Mouse (Mus musculus): ENCODE measurements around the gene Syt13. TPM values are rescaled to one million over a fixed set of nuclear protein-coding genes. Genes with fewer than 3 reads are reported as not detected.

The Syt13 gene
- polyA plus RNA-seq, 1 experiment from 2014 or later: 8.9 TPM

DNA sequence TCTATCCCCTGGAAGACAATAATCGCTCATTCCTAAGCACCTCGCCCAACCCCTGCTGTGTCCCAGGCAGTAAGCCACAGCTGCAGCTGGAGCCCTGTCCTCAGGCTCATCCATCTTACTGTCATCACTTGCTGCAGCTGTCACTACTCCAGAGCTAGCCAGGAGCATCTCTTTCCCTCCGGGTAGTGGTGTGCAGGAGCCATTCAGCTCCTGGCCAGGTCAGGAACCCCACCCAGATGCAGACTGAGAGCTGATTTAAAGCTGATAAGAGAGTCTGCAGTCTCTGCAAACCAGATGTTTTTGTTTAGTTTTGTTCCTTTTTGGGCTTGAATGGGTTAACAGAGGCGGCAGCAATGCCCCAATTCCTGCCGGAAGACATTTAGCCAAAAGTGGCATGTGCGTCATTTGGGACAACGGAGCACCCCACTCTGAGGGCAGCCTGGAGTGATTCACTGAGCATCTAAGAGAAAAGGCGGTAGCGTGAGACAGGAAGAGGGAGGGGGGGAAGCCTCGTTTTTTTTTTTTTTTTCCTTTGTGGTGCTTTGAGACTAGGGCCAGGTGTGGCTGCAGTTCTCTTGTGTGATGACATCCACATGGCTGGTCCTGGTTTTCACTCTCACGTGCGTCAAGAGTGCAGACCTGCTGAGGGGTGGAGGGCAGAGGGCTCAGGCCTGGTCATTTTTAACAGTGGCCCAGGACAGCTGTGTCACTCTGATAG, 33.2 kb downstream of the Syt13 start:
- 1% methylated on average over 12 of the region's 12 CpGs for WGBS
- peak; percentile 78 for ATAC-seq (ENCODE audit: low FRiP score, low read depth)
- Histone ChIP-seq H3K9me3 (no peaks in the 10 kb centered on the region), H3K4me1 (peaks cover 19% of the 10 kb centered on the region), H3K4me3 (no peak overlapping the region), H3K4me2 (replicated peaks) (peak overlapping the region; percentile 42), H3K36me3 (no peaks in the 10 kb centered on the region), H3K27me3 (peaks cover 15% of the 10 kb centered on the region), H3K9ac (no peak overlapping the region), H3K27ac (no peak overlapping the region; the same call in 1 of the 2 replicates)

DNA sequence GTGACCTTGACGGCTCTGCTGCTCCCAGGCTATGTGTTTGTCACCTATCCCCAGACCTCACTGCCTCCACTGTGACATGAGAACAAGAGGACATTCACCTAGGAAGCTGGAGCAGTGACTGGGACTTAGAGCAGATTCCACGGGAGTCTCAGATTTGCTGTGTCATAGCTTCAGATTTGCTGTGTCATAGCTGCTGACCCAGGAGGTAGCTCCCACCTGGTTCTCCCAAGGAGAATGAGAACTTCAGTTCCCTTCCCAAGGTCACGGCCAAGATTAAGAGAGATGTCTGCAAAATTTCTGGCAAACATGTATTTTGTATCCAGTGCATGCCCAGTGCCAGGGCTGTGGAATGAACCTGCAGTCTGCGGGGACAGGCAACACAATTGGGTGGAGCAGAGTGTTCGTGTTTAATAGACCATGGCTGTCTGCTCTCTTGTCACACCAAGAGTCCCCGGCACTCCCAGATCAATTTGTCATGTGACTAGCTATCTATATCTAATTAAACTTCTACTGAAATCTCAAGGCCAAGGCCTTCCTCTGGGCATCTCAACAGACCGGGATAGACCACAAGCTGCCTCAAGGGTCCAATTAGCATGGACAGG, 33.9 kb downstream of the Syt13 start:
- no peak overlapping the region for H3K9ac ChIP-seq
- H3K9me3 ChIP-seq: no peaks in the 10 kb centered on the region
- WGBS: 51% methylated on average over 7 of the region's 7 CpGs
- ATAC-seq (ENCODE audit: low FRiP score, low read depth): no peak
- H3K4me1 ChIP-seq: peaks cover 19% of the 10 kb centered on the region
- H3K27ac ChIP-seq: no peak overlapping the region
- H3K36me3 ChIP-seq: no peaks in the 10 kb centered on the region
- H3K4me2 ChIP-seq (replicated peaks): no peak overlapping the region
- no peak overlapping the region for H3K4me3 ChIP-seq
- peaks cover 15% of the 10 kb centered on the region for H3K27me3 ChIP-seq

- Histone ChIP-seq H3K9me3 (no peaks in the 10 kb centered on the region), H3K27me3 (peaks cover 15% of the 10 kb centered on the region)
- WGBS: 35% methylated on average over 1 of the region's 1 CpGs
These were observed 34.6 kb downstream of the Syt13 start for GRCm38 (mm10) chr2:92949518-92949917.

DNA sequence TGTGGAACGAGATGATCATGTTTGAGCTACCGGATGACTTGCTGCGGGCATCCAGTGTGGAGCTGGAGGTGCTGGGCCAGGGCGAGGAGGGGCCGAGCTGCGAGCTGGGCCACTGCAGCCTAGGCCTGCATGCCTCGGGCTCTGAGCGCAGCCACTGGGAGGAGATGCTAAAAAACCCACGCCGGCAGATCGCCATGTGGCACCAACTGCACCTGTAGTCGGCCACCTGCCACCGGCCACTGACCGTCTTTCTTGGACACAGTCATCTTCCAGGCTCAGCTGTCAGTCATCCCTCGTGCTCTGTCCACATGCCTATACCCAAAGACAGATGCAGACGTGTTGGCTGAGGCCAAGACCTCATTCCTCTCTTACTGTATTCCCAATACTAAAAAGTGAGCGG, 38.6 kb downstream of the Syt13 start:
- Histone ChIP-seq H3K9me3 (peaks cover 7% of the 10 kb centered on the region; the same call in 1 of the 2 replicates), H3K9ac (no peak overlapping the region), H3K27me3 (0 out of 2 replicates have a peak, but pooled peaks cover 5% of the 10 kb centered on the region), H3K4me1 (peaks cover 7% of the 10 kb centered on the region), H3K4me3 (no peak overlapping the region), H3K36me3 (no peaks in the 10 kb centered on the region), H3K27ac (no peak overlapping the region), H3K4me2 (replicated peaks) (no peak overlapping the region)
- no peak for ATAC-seq (ENCODE audit: low FRiP score, low read depth)
- 89% methylated on average over 17 of the region's 17 CpGs for WGBS

More at GRCm38 (mm10) chr2:92949518-92949917, 34.6 kb downstream of the Syt13 start:
- Histone ChIP-seq H3K36me3 (no peaks in the 10 kb centered on the region), H3K4me1 (peaks cover 19% of the 10 kb centered on the region), H3K9ac (no peak overlapping the region), H3K27ac (no peak overlapping the region), H3K4me2 (replicated peaks) (no peak overlapping the region), H3K4me3 (no peak overlapping the region)
- ATAC-seq (ENCODE audit: low FRiP score, low read depth): no peak

- no peak overlapping the region for H3K27ac ChIP-seq
- peaks cover 7% of the 10 kb centered on the region; the same call in 1 of the 2 replicates for H3K9me3 ChIP-seq
- no peaks in the 10 kb centered on the region for H3K36me3 ChIP-seq
- no peaks in the 10 kb centered on the region for H3K4me1 ChIP-seq
- H3K27me3 ChIP-seq: 0 out of 2 replicates have a peak, but pooled peaks cover 5% of the 10 kb centered on the region
- WGBS: 41% methylated on average over 11 of the region's 11 CpGs
- ATAC-seq (ENCODE audit: low FRiP score, low read depth): no peak
- H3K4me2 ChIP-seq (replicated peaks): no peak overlapping the region
- no peak overlapping the region for H3K9ac ChIP-seq
- no peak overlapping the region for H3K4me3 ChIP-seq
These were observed 39.7 kb downstream of the Syt13 start for GRCm38 (mm10) chr2:92954404-92955114.

- Histone ChIP-seq H3K4me1 (no peaks in the 10 kb centered on the region), H3K9ac (no peak overlapping the region), H3K36me3 (no peaks in the 10 kb centered on the region), H3K9me3 (peaks cover 7% of the 10 kb centered on the region; the same call in 1 of the 2 replicates), H3K27me3 (0 out of 2 replicates have a peak, but pooled peaks cover 5% of the 10 kb centered on the region), H3K27ac (no peak overlapping the region), H3K4me2 (replicated peaks) (no peak overlapping the region), H3K4me3 (no peak overlapping the region)
- ATAC-seq (ENCODE audit: low FRiP score, low read depth): no peak
- 87% methylated on average over 2 of the region's 2 CpGs for WGBS
These were observed 42.0 kb downstream of the Syt13 start for GRCm38 (mm10) chr2:92956943-92957342.

DNA sequence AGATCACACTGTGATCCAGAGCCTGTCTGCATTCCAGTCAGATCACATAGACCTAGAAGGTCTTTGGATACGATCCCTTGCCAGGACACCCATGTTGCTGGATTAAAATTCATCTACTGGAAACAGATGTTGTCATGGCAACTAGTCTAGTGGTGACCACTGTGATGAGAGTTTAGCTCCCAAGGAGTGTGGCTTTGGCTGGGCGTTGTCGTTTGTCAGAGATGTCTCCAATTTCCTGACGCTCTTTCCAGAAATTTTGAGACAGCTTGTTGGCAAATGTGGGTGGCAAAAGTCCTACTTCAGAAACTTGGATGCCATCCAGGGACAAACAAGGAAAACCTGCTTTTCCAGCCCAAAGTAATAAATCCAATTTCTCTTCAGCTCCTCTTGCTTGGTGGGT, 43.7 kb downstream of the Syt13 start:
- no peaks in the 10 kb centered on the region for H3K4me1 ChIP-seq
- 0 out of 2 replicates have a peak, but pooled peaks cover 5% of the 10 kb centered on the region for H3K27me3 ChIP-seq
- ATAC-seq (ENCODE audit: low FRiP score, low read depth): no peak
- no peak overlapping the region for H3K4me2 ChIP-seq (replicated peaks)
- H3K9ac ChIP-seq: no peak overlapping the region
- H3K4me3 ChIP-seq: no peak overlapping the region
- H3K27ac ChIP-seq: no peak overlapping the region
- H3K36me3 ChIP-seq: no peaks in the 10 kb centered on the region
- peaks cover 7% of the 10 kb centered on the region; the same call in 1 of the 2 replicates for H3K9me3 ChIP-seq
- WGBS: 76% methylated on average over 4 of the region's 4 CpGs

GRCm38 (mm10) chr2:92964345-92964744, 49.4 kb downstream of the Syt13 start:
- Histone ChIP-seq H3K27me3 (no peaks in the 10 kb centered on the region), H3K9ac (no peak overlapping the region), H3K4me1 (peaks cover 19% of the 10 kb centered on the region), H3K27ac (no peak overlapping the region), H3K4me3 (no peak overlapping the region), H3K36me3 (peaks cover 14% of the 10 kb centered on the region; the same call in 1 of the 2 replicates), H3K9me3 (no peaks in the 10 kb centered on the region), H3K4me2 (replicated peaks) (no peak overlapping the region)
- 95% methylated on average over 1 of the region's 1 CpGs for WGBS
- no peak for ATAC-seq (ENCODE audit: low FRiP score, low read depth)

DNA sequence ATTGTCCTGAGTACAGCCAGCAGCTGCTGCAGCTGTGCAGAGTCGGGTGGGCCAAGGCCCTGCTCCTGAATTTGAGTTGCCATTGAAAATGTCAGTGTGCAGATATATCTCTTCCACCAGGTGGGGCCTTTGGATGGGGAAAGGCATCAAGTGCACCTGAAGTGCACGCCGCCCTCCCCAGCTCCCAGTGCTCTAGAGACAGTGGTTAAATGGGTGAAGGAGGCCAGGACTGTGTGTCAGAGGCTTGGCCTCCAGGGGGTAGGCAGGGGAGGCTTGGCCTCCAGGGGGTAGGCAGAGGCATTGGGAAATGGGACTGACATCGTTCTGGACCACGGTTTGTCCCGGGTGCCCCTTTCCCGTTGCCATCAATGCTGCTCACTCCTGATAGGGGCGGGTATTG, 51.4 kb downstream of the Syt13 start:
- no peak for ATAC-seq (ENCODE audit: low FRiP score, low read depth)
- Histone ChIP-seq H3K27me3 (no peaks in the 10 kb centered on the region), H3K4me1 (peaks cover 19% of the 10 kb centered on the region), H3K36me3 (peaks cover 30% of the 10 kb centered on the region), H3K9me3 (no peaks in the 10 kb centered on the region), H3K4me3 (no peak overlapping the region), H3K9ac (no peak overlapping the region), H3K4me2 (replicated peaks) (no peak overlapping the region), H3K27ac (no peak overlapping the region)
- WGBS: 53% methylated on average over 8 of the region's 8 CpGs

- WGBS: 25% methylated on average over 10 of the region's 10 CpGs
- peak; percentile 28; the same call in 1 of the 2 replicates for ATAC-seq (ENCODE audit: low FRiP score, low read depth)
- H3K27ac ChIP-seq: 0 out of 2 replicates have a peak overlapping the region, but pooled peaks have one; percentile 15
These were observed 52.3 kb downstream of the Syt13 start for GRCm38 (mm10) chr2:92967032-92967838.

DNA sequence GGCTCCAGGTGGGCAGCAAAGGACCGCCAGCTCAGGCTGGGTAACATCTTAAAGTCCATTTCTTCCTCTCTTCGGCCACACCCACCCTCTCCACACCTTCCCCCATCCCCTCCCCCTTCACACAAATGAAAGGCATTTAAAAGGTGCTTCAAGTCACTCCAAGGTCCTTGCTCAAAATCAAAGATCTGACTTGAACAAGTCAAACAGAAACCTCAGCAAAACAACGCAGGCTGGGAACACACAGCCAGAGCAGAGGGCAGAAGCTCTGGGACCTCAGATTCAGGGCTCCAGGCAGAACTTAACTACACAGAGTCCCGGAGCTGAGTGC, 52.9 kb downstream of the Syt13 start:
- 0 out of 2 replicates have a peak overlapping the region, but pooled peaks have one; percentile 15 for H3K27ac ChIP-seq
- no peak for ATAC-seq (ENCODE audit: low FRiP score, low read depth)
- no peaks in the 10 kb centered on the region for H3K9me3 ChIP-seq
- no peak overlapping the region for H3K4me3 ChIP-seq
- no peaks in the 10 kb centered on the region for H3K27me3 ChIP-seq
- H3K9ac ChIP-seq: no peak overlapping the region
- H3K36me3 ChIP-seq: peaks cover 45% of the 10 kb centered on the region
- no peak overlapping the region for H3K4me2 ChIP-seq (replicated peaks)
- H3K4me1 ChIP-seq: peaks cover 19% of the 10 kb centered on the region
- 30% methylated on average over 4 of the region's 4 CpGs for WGBS

More at GRCm38 (mm10) chr2:92967032-92967838, 52.3 kb downstream of the Syt13 start:
- no peak overlapping the region for H3K4me3 ChIP-seq
- peaks cover 39% of the 10 kb centered on the region for H3K36me3 ChIP-seq
- peaks cover 19% of the 10 kb centered on the region for H3K4me1 ChIP-seq
- H3K4me2 ChIP-seq (replicated peaks): 0 out of 2 replicates have a peak overlapping the region, but pooled peaks have one; percentile 4
- H3K9me3 ChIP-seq: no peaks in the 10 kb centered on the region
- no peaks in the 10 kb centered on the region for H3K27me3 ChIP-seq
- H3K9ac ChIP-seq: no peak overlapping the region
